Mouse (Mus musculus): ENCODE results near the gene Pmepa1. TPM values are rescaled to one million over a fixed set of nuclear protein-coding genes. Genes with fewer than 3 reads are reported as not detected.

The Pmepa1 gene
- total and polyA plus RNA-seq, 3 experiments, result not detected

Other genes with a start within 250 kb of the Pmepa1 start
- gene Ctcfl, start 157.0 kb downstream of the Pmepa1 start, total RNA-seq (2012; rRNA removed), result not detected in 2 replicates
- gene Ctcfl, start 157.0 kb downstream of the Pmepa1 start, polyA plus RNA-seq (2012; ENCODE audit: insufficient read depth in 1 of 2, insufficient read length in 2 of 2, low read depth in 1 of 2, low replicate concordance in 2 of 2, missing spikeins in 1 of 2), result under 1 TPM in 1 of 2 experiments, not detected in 1; 0.13 TPM
- gene Pck1, start 123.5 kb downstream of the Pmepa1 start, total RNA-seq (2012; rRNA removed), result not detected in 2 replicates
- gene Pck1, start 123.5 kb downstream of the Pmepa1 start, polyA plus RNA-seq (2012; ENCODE audit: insufficient read depth in 1 of 2, insufficient read length in 2 of 2, low read depth in 1 of 2, low replicate concordance in 2 of 2, missing spikeins in 1 of 2), result not detected
- not detected in 2 replicates for gene Zbp1, start 57.6 kb downstream of the Pmepa1 start, total RNA-seq (2012; rRNA removed)
- not detected for gene Zbp1, start 57.6 kb downstream of the Pmepa1 start, polyA plus RNA-seq (2012; ENCODE audit: insufficient read depth in 1 of 2, insufficient read length in 2 of 2, low read depth in 1 of 2, low replicate concordance in 2 of 2, missing spikeins in 1 of 2)
- not detected in 2 replicates for gene 1700021F07Rik, start 246.1 kb upstream of the Pmepa1 start, total RNA-seq (2012; rRNA removed)
- gene 1700021F07Rik, start 246.1 kb upstream of the Pmepa1 start, polyA plus RNA-seq (2012; ENCODE audit: insufficient read depth in 1 of 2, insufficient read length in 2 of 2, low read depth in 1 of 2, low replicate concordance in 2 of 2, missing spikeins in 1 of 2), result not detected

All from MEL (cell line).